Mouse (Mus musculus): ENCODE results near the gene Prdm16.

Prdm16 gene

GRCm38 (mm10) chr4:154414885-154415284 is 221.8 kb downstream of the Prdm16 start:
- no peak for DNase-seq

- DNase-seq: no peak
Observed at GRCm38 (mm10) chr4:154410559-154410958, 226.1 kb downstream of the Prdm16 start.

GRCm38 (mm10) chr4:154409841-154410240 is 226.8 kb downstream of the Prdm16 start:
- no peak for DNase-seq

- no peak for DNase-seq
Observed at GRCm38 (mm10) chr4:154409237-154409721, 227.4 kb downstream of the Prdm16 start.

- no peak for DNase-seq
Observed at GRCm38 (mm10) chr4:154402948-154403347, 233.7 kb downstream of the Prdm16 start.

- DNase-seq: no peak
Observed at GRCm38 (mm10) chr4:154401982-154402932, 234.4 kb downstream of the Prdm16 start.

GRCm38 (mm10) chr4:154401379-154401778 is 235.3 kb downstream of the Prdm16 start:
- DNase-seq: no peak

- no peak for DNase-seq
Observed at GRCm38 (mm10) chr4:154400256-154401171, 236.2 kb downstream of the Prdm16 start.

GRCm38 (mm10) chr4:154399634-154400033 is 237.0 kb downstream of the Prdm16 start:
- no peak for DNase-seq

GRCm38 (mm10) chr4:154396652-154397301 is 239.9 kb downstream of the Prdm16 start:
- no peak for DNase-seq

GRCm38 (mm10) chr4:154394123-154394722 is 242.4 kb downstream of the Prdm16 start:
- DNase-seq: no peak

GRCm38 (mm10) chr4:154393196-154394122 is 243.2 kb downstream of the Prdm16 start:
- DNase-seq: peak; percentile 20

- DNase-seq: no peak
Observed at GRCm38 (mm10) chr4:154392641-154393040, 244.0 kb downstream of the Prdm16 start.

- DNase-seq: no peak
Observed at GRCm38 (mm10) chr4:154390333-154391080, 246.2 kb downstream of the Prdm16 start.

GRCm38 (mm10) chr4:154389641-154390040 is 247.0 kb downstream of the Prdm16 start:
- DNase-seq: no peak

GRCm38 (mm10) chr4:154386810-154387209 is 249.9 kb downstream of the Prdm16 start:
- DNase-seq: no peak

- DNase-seq: no peak
Observed at GRCm38 (mm10) chr4:154385918-154386317, 250.8 kb downstream of the Prdm16 start.

- no peak for DNase-seq
Observed at GRCm38 (mm10) chr4:154385208-154385607, 251.5 kb downstream of the Prdm16 start.

- no peak for DNase-seq
Observed at GRCm38 (mm10) chr4:154378876-154379275, 257.8 kb downstream of the Prdm16 start.

- peak; percentile 48 for DNase-seq
Observed at GRCm38 (mm10) chr4:154375939-154376625, 260.6 kb downstream of the Prdm16 start.
